Mouse (Mus musculus) right cerebral cortex, postnatal 14 days (tissue): Measurements from ENCODE around the gene Atg16l2.

Source experiments
- DNase-seq: peaks from one replicate; pipeline ENCODE4 v3.0.0; 2022

Atg16l2 gene

DNA sequence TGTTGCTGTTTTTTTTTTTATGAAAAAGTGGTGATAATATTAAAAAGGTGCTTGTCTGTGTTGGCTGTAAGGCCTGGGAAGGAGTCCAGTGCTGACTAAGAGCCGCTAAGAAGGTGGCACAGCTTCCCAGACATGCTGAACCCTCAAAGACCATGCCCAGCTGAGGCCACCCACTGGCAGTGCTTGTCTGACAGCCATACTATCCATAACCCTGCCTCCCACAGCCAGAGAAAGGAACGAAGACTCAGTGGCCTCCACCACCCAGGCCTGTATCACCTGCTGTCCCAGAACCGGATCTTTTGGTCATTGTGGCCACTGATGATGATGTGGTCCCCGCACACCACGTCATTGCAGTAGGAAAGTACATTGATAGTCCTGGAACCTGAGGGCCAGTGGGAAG lies 10.8 kb downstream of the Atg16l2 start:
- DNase-seq: no peak

DNA sequence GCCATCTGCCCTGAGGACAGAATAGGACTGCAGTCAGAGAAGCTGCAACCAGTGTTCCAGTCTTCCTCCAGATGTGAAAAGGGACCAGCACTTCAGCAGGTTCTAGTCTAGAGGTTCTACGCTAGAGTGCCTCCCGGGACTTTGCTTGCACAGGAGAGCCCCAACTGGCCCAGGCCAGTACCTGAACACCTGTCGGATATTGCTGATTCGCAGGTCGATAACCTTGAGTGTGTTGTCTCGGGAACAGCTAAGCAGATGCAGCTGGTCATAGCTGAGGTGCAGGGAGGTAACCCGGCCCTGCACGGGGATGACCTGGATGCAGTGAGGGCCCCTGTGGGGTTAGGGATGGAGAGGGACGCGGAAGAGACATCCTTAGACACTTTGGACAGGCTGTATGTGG lies 11.7 kb downstream of the Atg16l2 start:
- DNase-seq: no peak

DNA sequence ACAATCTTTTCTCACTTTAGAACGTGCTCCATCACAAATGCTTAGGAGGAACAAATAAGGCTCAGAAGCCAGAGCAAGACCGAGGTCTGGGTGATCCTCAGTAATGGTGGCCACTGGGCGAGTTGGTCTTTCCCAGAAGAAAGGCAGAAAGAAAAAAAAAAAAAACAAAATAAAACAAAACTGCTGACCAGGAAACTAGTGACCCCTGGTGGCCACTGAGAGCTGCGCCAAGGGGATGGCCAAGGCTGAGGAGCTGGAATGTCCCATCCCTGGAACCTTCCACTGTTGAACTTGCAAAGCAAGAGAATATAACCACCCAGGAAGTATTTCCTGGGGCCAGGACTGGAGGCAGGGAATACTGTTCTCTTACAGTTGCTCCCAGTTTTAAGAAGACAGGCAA lies 13.6 kb downstream of the Atg16l2 start:
- peak; percentile 59 for DNase-seq

DNA sequence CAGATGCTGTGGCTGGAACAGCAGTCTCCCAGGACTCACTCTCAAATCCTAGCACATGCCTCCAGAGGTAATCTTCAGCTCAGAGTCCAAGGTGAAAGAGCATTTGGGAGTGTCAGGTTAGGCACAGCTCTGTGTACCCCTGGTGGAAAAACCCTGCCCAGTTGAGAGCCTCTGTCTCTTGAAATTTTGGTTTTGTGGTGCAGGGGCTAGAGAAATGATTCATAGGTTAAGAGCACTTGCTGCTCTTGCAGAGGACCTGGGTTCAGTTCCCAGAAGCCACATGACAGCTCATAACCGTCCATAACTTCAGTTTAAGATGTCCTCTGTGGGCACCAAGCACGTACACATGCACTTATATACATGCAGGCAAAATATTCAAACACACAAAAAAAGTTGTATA lies 14.2 kb downstream of the Atg16l2 start:
- DNase-seq: no peak

DNA sequence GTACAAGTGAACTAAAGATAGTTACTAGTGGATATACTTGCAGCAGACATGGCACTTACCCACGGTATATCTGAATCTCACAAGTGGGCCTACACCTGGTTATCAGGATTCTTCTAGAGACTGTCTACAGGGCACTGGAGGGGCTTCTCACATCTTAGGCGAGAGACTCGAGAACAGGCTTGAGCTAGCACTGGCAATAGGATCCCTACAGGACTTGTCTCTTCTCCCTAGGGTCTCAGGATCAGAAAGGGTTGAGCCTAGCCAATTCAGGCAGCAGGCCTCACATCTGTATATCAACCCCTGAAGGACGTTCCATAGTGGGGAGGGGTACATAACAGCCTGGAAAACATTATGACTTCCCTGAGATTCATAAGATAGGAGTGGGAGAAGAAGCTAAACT lies 15.2 kb downstream of the Atg16l2 start:
- DNase-seq: no peak

DNA sequence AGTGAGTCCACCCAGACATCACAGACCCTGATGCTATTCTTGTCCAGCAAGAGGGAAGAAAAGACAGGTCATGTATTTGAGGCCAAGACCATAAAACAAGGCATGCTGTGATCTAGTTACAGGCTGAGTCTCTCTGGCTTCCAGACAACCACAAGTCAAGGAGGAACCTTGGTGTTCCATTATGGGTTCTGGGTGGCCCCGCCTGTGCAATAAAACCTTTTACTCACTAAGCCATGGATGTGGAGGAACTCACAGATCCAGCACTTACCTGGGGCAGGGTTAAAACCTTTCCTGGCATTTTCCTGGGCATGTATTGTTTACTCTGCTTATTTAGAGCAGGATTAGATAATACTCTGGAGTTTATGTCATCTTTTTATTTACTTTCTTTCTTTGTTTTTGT lies 17.5 kb downstream of the Atg16l2 start:
- DNase-seq: no peak

DNA sequence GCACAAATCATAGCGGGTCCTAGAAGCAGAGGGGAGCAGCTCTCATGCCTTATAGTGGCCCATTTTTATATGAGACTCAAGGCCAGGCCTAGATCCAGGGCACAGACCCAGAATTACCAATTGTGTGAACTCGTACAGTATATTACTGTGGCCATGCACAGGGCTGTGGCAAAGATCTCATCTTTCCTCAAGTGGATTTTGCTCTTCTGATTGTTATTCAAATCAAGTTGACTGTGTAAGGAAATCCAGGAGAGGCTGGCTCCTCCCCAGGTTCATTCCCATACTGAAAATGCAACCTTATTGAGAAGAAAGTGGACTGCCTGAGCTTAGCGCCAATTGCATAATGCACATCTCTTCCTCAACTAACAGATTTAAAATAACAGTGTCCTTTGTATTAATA lies 19.3 kb downstream of the Atg16l2 start:
- DNase-seq: no peak

DNA sequence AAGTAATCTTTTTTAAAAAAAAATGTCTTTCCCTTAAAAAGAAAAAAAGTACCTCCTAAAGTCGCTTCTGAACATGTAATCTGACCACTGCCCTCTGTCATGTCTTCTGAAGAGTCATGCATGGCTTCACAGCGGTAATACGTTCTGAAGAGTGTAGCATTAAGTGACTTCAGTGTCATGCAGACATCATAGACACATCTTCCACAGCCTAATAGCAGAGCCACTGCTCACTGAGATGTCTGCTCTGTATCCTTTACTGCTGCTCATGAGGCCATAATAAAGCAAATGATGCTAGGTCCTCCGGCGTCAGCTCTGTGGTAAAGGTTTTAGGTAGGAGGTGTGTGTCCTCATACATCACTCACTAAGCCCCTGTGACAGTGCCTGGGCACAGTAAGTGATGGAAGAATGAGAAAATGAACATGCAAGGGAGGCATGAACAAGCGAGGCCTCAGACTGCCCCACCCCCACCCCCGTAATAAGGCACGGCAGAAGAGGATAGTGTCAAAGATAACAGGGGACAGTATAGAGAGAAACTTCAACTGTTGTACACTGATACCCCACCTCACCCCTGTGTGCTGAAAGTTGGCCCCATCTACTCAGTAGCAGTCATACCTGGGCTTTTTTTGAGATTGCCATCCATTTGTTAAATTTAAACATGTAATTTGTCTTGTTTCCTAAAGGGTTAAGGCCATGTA lies 29.4 kb downstream of the Atg16l2 start:
- no peak for DNase-seq

DNA sequence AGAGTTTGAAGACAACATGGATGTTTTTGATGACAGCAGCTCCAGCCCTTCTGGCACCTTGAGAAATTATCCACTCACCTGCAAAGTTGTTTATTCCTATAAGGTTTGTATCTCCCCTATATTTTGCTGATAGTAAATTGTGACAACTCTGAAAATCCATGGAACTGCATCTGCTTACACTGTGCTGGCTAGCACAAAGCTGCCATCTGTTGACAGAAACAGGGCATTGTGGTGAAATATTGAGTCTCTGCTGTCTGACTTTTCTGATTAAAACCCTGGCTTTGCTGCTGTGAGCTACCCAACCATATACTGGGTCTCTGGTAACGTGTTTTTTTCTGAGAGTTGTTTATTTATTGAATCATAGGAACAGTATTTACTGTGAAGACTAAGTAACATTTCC lies 30.4 kb downstream of the Atg16l2 start:
- DNase-seq: no peak

DNA sequence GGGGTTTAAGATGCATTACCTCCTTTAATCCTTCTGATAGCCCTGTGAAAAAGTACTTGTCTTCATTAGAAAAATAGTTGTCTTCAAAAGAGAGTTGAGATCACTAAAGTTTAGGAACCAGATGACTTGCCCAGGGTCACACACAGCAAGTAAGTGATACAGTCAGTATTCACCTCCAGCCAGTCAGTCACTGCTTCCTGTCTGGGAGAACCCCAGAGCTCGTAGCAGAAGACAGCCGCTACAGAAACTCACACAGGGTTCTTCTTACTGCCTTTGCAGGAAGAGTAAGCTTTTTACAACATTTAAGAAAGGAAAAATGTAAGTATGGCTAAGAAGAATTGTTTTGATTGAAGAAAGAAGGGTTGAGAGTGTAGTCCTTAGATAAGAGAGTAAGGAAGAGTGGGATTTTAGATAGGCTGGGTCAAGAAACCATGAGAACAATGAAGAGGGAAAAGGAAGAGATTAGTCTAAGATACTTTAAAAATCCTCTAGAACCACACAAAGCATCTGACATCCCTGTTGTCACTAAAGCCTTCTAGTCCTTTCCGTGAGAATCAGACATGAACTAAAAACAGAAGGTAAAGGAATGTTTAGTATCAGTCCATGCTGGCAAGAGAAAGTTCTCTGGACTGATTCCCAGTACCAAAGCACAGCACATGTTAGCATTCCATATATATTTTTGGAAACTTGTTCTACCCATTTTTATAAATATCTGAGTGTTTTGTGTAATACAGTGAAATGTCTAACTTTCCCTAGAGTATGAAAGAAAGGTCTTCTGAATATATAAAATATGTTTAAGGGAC lies 34.4 kb downstream of the Atg16l2 start:
- no peak for DNase-seq

DNA sequence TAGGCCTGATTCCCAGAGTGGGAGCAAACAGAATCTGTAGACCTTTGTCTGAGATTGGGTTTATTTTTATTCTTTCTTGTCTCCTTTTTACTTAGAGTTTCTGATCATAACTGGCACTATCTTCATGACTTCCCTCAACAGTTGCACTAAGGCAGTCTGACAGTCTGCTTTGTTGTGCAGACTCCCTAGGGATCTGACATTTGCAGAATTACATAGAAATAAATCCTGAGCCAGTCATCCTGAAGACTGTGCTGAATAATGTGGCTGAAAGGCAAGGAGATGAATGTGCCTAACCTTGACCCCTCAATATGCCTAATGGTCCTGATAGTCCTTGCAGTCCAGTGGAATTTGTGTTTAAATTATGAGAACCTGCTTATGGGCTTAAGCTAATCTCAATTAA lies 38.5 kb downstream of the Atg16l2 start:
- DNase-seq: no peak

DNA sequence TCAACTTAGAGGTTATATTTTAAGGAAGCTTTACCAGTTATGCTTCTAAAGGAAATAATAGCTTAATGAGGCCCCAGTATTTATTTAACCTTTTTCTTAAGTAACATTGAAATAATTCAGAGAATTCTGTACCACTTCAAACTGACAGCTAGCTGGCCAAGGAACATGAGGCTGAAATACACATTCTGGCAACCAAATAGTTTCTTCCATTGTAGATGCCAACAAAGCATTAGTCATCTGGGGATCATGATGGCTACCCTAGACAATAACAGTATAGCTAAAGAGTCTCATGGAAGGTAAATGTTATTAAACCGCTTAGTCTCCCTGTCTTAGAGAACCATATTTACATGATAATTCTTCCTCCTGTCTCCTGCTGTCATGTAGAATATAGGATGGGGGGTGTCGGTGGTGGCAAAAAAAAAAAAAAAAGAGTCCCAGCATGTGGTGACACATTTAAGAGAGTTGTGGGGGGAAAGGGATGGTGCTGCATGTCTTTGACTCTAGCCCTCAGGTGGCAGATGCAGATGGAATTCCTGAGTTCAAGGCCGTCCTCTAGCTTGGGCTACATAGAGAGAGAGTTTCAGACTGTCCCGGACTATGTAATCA lies 40.0 kb downstream of the Atg16l2 start:
- DNase-seq: no peak

DNA sequence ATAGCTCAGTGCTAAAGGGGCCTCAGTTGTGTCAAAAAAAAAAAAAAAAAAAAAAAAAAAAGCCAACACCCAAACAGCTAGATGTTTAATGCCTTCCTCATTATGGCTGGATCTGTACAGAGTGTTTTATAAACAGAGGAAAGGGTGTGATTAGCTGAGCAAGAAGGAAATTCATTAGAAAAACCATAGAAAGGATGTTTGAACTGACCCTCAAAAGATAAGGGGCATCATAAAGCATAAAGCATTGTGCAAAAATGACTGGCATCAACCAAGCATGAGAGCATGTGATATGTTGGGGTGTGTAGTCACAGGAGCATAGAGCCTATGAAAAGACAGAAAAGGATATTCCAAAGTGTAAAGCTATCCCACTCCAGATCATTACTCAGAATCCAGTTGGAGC lies 43.6 kb downstream of the Atg16l2 start:
- no peak for DNase-seq

DNA sequence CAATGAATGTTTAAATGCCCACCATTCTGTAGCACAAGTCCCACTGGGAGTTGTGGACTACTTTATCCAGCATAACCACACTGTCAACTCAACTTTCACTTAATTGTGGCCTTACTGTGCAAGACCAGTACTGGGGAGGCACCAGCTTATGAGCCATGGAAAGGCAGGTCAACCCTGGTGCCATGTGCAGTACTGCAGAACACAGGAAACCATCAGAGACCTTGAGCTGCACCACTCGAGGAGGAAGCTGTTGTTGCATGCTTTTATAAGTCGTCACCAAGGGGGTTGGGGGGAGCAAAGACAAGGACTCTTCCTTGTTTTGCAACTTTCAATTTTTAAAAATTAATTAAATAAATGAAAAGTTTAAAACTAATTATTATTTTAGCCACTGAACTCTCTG lies 49.0 kb downstream of the Atg16l2 start:
- DNase-seq: no peak

DNA sequence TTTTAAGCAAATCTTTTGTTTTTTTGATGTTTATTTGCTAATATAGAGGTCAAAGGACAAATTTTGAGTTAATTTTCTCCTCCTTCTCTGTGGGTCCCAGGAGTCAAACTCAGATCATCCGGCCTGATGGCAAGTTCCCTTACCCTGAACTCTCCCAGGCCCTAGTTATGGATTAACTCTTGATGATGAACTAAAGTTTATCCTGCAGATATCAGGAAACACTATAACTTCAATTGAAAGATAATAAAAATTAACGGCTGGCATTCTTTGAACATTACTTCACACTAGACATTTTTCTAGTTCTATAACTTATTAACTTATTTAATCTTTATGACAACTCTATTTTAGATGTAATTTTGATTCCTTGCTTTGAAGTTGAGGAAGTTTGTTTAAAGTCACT lies 52.9 kb downstream of the Atg16l2 start:
- DNase-seq: no peak

DNA sequence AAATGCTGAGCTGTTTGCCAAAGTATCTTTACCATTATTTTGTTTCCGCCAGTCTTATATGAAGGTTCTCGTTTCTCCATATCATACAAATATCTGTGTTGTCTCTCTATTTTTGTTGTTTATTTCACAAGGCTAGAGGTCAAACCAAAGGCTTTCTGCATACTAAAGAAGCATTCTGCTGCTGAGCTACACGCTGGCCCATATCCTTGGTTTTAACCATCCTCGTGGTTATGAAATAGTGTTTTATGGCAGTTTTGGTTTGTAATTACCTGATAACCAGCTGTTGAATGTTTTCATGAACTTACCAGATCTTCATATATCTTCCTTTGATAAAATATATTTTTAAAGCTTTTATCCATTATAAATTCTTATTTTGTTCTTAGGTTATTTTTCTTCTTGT lies 53.3 kb downstream of the Atg16l2 start:
- DNase-seq: no peak

DNA sequence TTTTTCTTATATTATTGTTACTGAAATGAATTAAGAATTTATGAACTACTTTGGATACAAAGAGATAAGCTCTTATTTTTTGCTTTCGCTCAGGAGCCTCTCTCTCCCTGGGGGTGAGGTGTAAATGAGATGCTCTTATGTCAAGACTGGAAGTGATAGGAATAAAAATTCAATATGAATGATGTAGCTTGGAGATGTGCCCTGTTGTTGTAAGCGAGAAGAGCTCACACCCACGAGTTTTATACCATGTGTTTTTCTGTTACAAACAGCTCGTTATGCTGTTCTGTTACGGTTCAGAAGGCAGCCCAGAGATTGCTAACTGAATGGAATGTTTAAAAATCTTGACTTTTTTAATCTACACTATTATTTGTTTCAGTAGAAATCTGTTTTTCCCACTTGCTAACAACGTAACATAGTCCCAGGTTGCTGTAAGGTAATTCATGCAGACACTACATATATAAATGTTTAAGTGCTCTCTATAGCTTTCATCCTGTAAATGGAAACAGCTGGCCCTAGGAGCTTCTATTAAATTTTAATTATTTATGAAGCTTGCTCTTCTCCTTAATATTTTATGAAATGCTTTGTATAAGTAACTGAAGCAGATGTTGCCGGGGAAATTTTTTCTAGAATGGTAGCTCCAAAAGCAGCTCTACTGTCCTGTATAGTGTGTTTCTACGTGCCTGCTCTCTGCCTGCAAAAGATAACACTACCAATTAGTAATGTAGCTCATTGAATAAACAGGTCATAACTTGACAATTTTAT lies 65.2 kb downstream of the Atg16l2 start:
- DNase-seq: no peak

DNA sequence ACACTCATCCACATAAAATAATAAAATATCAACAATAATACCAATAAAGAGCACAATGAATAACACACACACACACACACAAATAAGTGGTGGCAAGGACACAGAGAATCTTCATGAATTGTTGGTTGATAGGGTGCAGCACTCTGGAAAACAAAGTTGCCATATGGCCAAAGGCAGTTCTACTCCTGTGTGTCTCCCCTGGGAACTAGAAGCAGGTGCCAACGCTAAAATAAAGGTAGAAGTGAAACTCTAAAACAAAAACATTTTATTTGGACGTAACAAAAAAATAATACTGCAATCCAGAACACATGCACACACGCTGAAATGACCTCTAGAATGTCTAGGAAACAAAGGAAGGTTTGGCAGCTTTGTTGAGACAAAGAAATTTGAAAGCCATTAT lies 69.3 kb downstream of the Atg16l2 start:
- no peak for DNase-seq

DNA sequence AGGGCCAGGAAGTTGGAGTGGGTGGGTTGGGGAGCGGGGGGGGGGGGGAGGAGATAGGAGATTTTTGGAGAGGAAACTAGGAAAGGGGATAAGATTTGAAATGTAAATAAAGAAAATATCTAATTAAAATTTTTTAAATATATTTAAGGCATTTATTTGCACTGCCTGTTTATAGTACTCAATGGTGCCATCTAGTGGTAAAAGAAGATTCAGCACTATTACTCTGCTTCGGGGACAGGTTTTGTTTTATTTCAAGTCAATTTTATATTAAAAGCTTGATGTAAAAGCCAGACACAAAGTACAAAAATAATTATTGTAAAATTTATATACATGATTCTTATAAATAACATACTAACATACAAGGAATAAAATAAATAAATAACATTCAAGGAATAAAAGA lies 70.6 kb downstream of the Atg16l2 start:
- no peak for DNase-seq

DNA sequence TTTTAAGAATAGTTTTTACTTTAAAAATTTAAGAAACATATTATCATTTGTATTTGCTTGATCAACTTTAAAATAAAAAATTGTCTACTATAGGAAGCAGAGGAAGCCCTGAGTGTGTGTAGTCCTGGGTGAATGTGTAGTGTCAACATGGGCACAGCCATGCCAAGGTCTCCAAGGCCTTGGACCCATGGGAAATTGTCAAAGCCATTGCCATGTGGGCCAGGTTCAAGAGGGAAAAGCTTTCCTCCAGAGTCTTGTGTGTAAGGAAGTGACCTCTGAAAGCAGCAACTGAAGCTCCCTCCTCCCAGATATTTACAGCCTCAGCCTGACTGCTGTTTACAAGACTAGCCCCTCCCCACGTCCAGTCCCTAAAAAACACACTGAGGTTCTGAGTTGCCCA lies 72.7 kb downstream of the Atg16l2 start:
- no peak for DNase-seq

DNA sequence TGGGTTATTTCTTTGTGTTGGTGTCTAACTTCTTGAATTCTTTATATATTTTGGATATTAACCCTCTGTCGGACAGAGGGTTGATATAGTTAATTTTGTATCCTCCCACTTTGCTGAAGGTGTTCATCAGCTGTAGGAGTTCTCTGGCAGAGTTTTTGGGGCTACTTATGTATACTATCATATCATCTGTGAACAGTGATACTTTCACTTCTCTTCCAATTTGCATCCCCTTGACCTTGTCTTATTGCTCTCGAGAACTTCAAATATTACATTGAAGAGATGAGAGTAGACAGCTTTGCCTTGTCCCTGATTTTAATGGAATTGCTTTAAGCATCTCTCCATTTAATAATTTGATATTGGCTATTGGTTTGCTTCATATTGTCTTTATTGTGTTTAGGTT lies 78.5 kb downstream of the Atg16l2 start:
- DNase-seq: no peak

DNA sequence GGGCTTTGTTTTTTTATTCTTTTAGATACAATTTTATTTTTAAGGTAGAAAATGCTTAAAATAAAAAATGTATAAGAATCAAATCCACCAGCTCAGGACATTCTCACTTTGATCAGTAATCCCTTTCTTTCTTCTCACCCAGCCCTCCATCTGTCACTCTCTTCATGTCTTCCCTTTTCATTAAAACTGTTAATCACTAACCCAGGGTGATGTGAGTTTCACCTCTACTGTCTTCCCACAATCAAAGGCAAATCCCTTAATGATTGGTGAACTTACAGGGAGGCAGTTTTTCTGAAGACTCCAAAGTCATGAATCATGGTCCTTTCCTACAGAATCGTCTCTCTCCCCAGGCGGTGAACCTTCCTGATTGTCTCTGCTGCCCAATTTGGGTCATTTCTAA lies 85.3 kb downstream of the Atg16l2 start:
- no peak for DNase-seq

DNA sequence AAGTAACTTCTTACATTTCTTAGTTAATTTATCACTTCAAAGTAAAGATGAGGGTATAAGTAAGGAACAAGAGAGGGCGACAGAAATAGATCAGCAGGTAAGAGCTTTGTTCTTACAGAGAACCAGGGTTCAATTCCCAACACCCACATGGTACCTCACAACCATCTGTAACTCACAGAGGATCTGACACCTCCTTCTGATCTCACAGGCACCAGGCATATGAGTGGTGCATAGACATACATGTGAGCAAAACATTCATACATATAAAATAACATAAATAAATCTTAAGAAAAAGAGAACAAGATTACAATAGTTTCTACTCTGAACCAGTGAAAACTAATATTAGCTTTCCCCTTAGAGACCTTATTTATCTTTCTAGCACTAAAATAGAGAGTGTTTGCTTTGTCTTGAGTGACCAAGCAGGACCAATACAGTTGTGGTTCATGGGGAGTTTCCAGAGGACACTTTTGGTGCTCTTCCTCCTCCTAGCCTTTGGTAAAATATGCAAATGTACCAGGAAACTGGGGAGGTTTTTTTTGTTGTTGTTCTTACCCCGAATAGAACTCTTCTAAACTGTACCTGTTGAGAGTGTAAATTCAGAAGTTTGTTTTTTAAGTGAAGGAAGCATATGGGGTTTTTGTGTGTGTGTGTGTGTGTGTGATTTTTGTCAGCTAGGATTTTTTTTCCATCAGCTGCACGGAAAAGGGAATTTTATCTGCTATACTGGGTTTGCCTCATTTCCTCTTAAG lies 88.4 kb downstream of the Atg16l2 start:
- no peak for DNase-seq
